Mouse (Mus musculus): ENCODE data around the gene Mpp3. TPM values are rescaled to one million over a fixed set of nuclear protein-coding genes. Genes with fewer than 3 reads are reported as not detected.
"Not testable (repeated sequence)": the region's sequence is repeated elsewhere in the genome, so short reads cannot be mapped to it uniquely, and the experiment has no call there.

The Mpp3 gene
- polyA plus RNA-seq, 2 experiments from 2014 or later = 0.42 TPM; not detected in 1

GRCm38 (mm10) chr11:102008954-102009637, 19.2 kb downstream of the Mpp3 start:
- no peak for ATAC-seq

DNA sequence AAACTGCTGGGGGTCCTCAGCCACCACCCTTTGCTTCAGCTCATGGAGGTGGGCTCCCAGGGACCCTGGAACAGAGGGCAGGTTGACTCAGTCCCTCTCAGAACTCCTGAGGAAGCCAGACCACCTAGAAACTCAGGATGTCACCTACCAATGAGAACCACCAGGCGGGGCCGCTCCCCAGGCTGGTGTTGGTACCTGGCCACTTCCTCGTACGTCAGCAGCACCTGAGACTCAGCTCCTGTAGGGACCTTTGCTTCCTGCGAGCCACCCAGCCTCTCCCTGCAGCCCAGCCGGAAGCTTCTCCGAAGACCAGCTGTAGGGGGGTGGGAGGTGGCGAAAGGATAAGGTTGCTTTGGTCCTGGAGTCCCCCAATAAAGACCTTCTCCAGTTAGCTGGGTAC, 19.9 kb downstream of the Mpp3 start:
- no peak for ATAC-seq

DNA sequence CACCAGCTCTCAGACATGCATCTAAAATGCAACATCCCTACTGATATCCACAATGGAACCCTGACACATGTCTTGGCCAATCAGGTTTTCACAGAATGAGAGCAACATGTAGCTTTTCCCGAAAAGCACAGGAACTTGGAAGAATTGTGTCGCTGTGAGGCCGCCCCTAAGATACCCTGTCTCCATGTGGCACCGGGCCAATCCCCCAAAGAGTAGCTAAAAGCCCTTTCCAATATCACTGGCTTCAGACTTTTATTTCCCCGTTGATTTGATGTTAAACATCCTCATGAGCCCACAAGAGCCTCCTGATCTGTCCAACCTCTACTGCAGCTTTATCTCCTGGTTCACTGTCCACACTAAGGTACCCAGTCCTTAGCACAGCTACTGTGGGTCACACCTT, 21.6 kb downstream of the Mpp3 start:
- ATAC-seq = no peak

DNA sequence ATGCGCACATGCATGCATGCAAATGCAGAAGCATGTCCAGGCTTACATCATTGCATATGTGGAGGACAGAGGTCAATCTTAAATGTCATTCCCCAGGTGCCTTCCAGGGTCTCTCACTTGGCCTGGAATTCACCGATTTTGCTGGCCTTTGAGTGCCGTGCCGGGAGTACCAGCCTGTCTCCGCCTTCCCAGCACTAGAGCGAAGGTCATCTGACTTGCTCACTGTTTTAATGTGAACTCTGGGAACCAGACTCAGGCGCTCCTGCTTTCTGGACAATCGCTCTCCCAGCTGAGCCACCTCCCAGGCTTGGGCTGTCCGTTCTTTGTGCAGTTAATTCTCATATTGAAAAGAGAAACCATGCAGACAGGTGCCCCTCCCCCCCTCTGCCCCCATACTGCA, 22.0 kb downstream of the Mpp3 start:
- no peak for ATAC-seq

- no peak for ATAC-seq
These were observed 24.0 kb downstream of the Mpp3 start for GRCm38 (mm10) chr11:102004251-102004650.

- ATAC-seq = no peak
These were observed 28.8 kb downstream of the Mpp3 start for GRCm38 (mm10) chr11:101999466-101999865.

GRCm38 (mm10) chr11:101998258-101998657, 30.0 kb downstream of the Mpp3 start:
- ATAC-seq = no peak

- no peak for ATAC-seq
These were observed 32.3 kb downstream of the Mpp3 start for GRCm38 (mm10) chr11:101995938-101996337.

- ATAC-seq = no peak
These were observed 34.2 kb downstream of the Mpp3 start for GRCm38 (mm10) chr11:101994100-101994499.

GRCm38 (mm10) chr11:101992411-101992810, 35.9 kb downstream of the Mpp3 start:
- no peak for ATAC-seq

GRCm38 (mm10) chr11:101991813-101992212, 36.4 kb downstream of the Mpp3 start:
- no peak for ATAC-seq

DNA sequence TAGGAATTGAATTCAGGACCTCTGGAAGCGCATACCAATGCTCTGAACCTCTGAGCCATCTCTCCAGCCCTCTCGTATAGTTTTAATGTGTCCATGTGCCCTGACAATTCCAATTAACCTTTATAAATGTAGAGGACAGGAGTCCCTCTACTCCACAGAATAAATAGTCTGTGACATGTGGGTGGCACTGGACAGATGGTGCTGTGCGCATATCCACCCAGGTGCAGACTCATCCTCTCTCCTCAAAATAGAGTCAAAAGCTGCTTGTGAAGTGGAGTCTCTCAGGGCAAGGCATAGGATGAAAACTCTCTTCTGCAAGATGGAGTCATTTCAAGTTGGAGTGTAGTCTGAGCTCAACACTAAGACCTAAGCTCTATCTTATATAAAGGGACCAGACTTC, 38.0 kb downstream of the Mpp3 start:
- ATAC-seq = no peak

GRCm38 (mm10) chr11:101986913-101987312, 41.3 kb downstream of the Mpp3 start, which contains the start of gene Dusp3:
Dusp3 (minus strand) TSS chr11:101987013.
- ATAC-seq = no peak

- no peak for ATAC-seq
These were observed 42.3 kb downstream of the Mpp3 start for GRCm38 (mm10) chr11:101985990-101986389.

- ATAC-seq = not testable (repeated sequence)
These were observed 42.8 kb downstream of the Mpp3 start for GRCm38 (mm10) chr11:101985450-101985849.

- no peak for ATAC-seq
These were observed 43.9 kb downstream of the Mpp3 start, which contains the start of gene Cfap97d1 for GRCm38 (mm10) chr11:101984054-101985025. Cfap97d1 (plus strand) TSS chr11:101984279.

- ATAC-seq = no peak
These were observed 44.8 kb downstream of the Mpp3 start for GRCm38 (mm10) chr11:101983431-101983921.

- ATAC-seq = no peak
These were observed 45.3 kb downstream of the Mpp3 start for GRCm38 (mm10) chr11:101982981-101983411.

DNA sequence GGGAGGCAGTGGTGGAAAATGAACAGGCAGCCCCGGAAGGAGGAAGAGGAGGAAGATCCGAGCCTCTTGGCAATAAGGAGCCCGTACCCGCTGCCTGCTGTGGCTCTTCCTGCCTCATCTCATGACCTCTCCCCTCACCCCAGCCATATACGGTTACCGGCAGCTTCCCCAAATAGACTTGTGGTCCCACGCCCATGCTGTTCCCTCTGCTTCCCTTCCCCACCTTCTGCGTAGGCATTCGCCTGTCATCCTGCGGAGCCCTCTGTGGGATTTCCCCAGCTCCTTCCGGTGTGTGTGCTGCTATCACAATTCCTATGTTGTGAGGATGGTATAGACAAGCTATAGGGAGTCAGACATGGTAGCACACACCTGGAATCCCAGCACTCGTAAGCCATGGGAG, 46.4 kb downstream of the Mpp3 start:
- ATAC-seq = no peak

DNA sequence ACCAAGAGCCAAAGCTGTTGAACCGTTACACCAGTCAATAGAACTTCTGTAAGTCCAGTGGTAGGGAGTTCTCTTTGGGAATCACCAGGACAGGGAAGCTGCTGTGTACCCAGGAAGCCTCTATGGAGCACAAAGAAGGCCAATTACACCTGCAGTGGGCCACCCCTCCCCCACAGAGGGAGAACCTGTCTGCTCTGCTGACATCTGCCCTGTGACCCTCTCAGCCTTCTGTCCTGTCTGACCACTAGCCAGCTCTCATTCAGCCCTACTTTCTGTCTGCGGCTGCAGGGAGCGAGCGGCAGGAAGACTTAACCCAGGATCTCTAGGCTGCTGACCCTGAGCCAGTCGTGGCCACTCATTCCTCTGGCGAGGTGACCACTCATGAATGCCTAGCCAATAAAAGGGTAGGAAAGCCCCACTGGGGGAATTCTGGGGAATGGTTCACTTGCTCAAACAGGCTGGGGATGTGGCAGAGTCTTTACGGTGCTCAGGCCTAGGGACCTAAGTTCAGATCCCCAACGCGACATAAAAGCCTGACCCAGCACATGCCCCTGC, 47.6 kb downstream of the Mpp3 start:
- ATAC-seq = no peak

DNA sequence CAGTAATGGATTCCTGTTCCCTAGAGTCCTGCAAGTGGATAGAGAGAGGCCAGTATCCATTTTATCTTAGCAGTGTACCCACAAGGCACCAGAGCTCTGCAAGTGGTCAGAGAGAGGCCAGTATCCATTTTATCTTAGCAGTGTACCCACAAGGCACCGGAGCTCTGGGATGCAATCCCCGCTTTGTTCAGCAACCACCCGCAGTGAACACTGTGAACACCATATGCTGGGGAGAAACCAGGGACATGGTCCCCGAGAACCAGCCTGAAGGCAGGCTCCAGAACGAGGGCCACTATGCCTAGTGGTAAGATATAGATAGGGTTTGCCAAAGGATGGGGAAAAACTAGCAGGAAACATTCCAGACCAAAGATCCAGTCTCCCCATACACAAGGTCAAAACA, 49.1 kb downstream of the Mpp3 start:
- no peak for ATAC-seq

DNA sequence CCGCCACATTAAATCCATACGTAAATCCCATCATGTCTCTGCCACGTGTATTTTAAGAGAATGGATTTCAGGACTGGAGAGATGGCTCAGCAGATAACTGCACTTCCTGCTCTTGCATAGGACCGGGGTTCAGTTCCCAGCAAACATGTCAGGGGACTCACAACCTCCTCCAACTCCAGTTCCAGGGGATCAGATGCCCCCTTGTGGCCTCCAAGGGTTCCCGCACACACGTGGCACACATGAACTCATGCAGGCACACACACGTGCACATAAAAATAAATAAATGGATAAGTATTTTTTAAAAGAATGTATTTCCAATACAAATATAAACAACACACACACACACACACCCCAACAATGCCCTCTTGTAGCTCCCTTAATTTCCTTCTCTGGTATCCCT, 51.3 kb downstream of the Mpp3 start:
- ATAC-seq = no peak

DNA sequence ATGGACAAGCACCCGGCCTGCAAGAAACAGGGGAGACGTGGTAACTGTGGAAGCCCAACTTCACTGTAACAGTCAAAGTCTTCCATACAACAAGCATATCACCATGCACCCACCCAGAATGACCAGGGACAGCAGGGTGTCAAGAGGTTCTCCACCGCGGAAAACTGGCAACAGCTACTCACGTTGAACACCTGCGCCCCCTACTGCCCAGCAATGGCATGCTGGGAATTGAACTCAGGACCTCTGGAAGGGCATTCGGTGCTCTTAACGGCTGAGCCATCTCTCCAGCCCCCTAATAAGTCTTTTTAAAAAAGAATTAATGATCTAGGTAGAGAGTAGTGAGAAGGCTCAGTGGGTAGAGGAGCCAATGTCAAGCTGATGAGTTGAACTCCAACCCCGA, 53.3 kb downstream of the Mpp3 start:
- ATAC-seq = no peak
